Mouse (Mus musculus) hindbrain, embryonic 12.5 days (tissue): Measurements from ENCODE around the gene Rph3al. TPM values are rescaled to one million over a fixed set of nuclear protein-coding genes. Genes with fewer than 3 reads are reported as not detected.
A peak's percentile ranks its signal among the peaks of the same experiment; 100 is the strongest.

Experiments
- ATAC-seq: fragments of 200-750 bp; cut with Nextera tagmentation; 2 replicates; pipeline ENCODE4 v1.8.0; 2017; ENCODE audit warnings: moderate TSS enrichment; ENCODE audit not compliant: low FRiP score
- H3K27ac ChIP-seq: fragments of 300-500 bp; sonication (generic); 2 replicates; pipeline ENCODE4 v1.5.1; 2016; ENCODE audit warnings: mild to moderate bottlenecking
- H3K27me3 ChIP-seq: fragments of 300-500 bp; sonication (generic); 2 replicates; pipeline ENCODE4 v1.6.1; 2016; ENCODE audit warnings: mild to moderate bottlenecking
- H3K36me3 ChIP-seq: fragments of 300-500 bp; sonication (generic); 2 replicates; pipeline ENCODE4 v1.6.1; 2016; ENCODE audit warnings: mild to moderate bottlenecking
- H3K4me1 ChIP-seq: fragments of 300-500 bp; sonication (generic); 2 replicates; pipeline ENCODE4 v1.6.1; 2016
- H3K4me2 ChIP-seq: fragments of 300-500 bp; sonication (generic); replicated peaks from 2 replicates; pipeline ENCODE4 v1.6.1; 2016; ENCODE audit warnings: mild to moderate bottlenecking
- H3K4me3 ChIP-seq: fragments of 300-500 bp; sonication (generic); 2 replicates; pipeline ENCODE4 v1.5.1; 2016; ENCODE audit warnings: mild to moderate bottlenecking
- H3K9ac ChIP-seq: fragments of 300-500 bp; sonication (generic); 2 replicates; pipeline ENCODE4 v1.6.1; 2016; ENCODE audit warnings: mild to moderate bottlenecking, moderate library complexity
- H3K9me3 ChIP-seq: fragments of 300-500 bp; sonication (generic); replicated peaks from 2 replicates; pipeline ENCODE4 v1.6.1; 2016; ENCODE audit warnings: mild to moderate bottlenecking
- WGBS: fragments of 180-500 bp; shearing (Covaris S2); methylation state at CpG from one replicate; pipeline ENCODE4 v1.1.7; 2016; 5-methylcytosine and 5-hydroxymethylcytosine counted together
- polyA plus RNA-seq: library from polyadenylated mRNA; unstranded; fragments of >200 nt; fragmentation: Nextera tagmentation; extraction: Ambion mirVana; gene quantifications from 2 replicates; pipeline ENCODE4 v1.2.1, GENCODE M21; 2016

Gene Rph3al
- polyA plus RNA-seq, 1 experiment from 2014 or later: 2.9 TPM

DNA sequence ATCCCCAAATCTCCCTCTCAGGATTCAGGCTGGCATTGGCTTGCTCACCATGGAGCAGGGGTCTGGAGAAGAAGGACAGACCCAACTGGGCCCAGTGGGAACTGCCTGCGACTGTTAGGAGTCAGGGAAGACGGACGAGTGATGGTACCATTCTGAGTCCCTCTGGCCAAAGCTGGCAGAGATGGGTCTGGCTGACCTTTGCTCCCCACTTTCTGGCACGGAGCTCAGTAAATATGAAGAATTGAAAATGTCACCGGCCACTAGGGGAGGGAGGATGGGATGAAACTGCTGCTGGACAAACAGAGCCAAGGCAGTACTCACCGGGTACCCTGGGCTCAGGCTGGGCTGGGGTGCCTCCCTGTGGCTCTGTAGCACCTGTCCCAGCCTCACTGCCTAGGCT, 105.1 kb downstream of the Rph3al start:
- Histone ChIP-seq H3K27me3 (no peaks in the 10 kb centered on the region), H3K9ac (no peak overlapping the region), H3K4me3 (no peak overlapping the region), H3K4me1 (no peaks in the 10 kb centered on the region), H3K36me3 (no peaks in the 10 kb centered on the region), H3K4me2 (no peak overlapping the region), H3K9me3 (no peaks in the 10 kb centered on the region), H3K27ac (no peak overlapping the region)
- 78% methylated on average over 6 of the region's 6 CpGs for WGBS
- no peak for ATAC-seq

DNA sequence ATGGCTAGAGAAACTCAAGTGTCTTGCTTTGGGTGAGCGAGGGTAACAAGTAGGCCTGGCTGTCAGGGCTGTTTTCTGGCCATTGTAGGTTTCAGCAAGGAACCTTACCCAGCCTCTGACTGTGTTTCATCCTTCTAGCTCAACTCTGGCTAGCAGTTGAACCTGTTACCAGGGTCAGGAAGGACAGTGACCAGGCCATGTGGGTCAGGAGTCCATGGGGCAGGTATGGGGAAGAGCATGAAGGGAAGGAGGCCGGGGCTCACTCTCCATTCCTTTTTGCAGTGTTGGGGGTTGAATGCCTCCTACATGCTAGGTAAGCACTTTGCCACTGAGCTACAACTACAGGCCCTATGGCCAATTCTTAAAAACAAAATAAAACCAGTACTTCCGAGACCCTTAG, 107.8 kb downstream of the Rph3al start:
- no peaks in the 10 kb centered on the region for H3K9me3 ChIP-seq
- ATAC-seq: no peak
- no peak overlapping the region for H3K9ac ChIP-seq
- WGBS: 92% methylated on average over 3 of the region's 3 CpGs
- H3K4me2 ChIP-seq: no peak overlapping the region
- H3K4me3 ChIP-seq: no peak overlapping the region
- no peaks in the 10 kb centered on the region for H3K27me3 ChIP-seq
- H3K36me3 ChIP-seq: no peaks in the 10 kb centered on the region
- no peaks in the 10 kb centered on the region for H3K4me1 ChIP-seq
- H3K27ac ChIP-seq: no peak overlapping the region

GRCm38 (mm10) chr11:75827414-75827813, 110.8 kb downstream of the Rph3al start:
- no peaks in the 10 kb centered on the region for H3K36me3 ChIP-seq
- no peak overlapping the region for H3K4me2 ChIP-seq
- no peak overlapping the region for H3K9ac ChIP-seq
- no peak for ATAC-seq
- H3K27me3 ChIP-seq: 0 out of 2 replicates have a peak, but pooled peaks cover 5% of the 10 kb centered on the region
- WGBS: 87% methylated on average over 8 of the region's 8 CpGs
- H3K9me3 ChIP-seq: no peaks in the 10 kb centered on the region
- no peak overlapping the region for H3K4me3 ChIP-seq
- no peaks in the 10 kb centered on the region for H3K4me1 ChIP-seq
- H3K27ac ChIP-seq: no peak overlapping the region

GRCm38 (mm10) chr11:75823506-75823905, 114.7 kb downstream of the Rph3al start:
- Histone ChIP-seq H3K36me3 (no peaks in the 10 kb centered on the region), H3K9ac (no peak overlapping the region), H3K4me1 (peaks cover 1% of the 10 kb centered on the region; the same call in 1 of the 2 replicates), H3K4me3 (no peak overlapping the region), H3K27ac (no peak overlapping the region), H3K9me3 (no peaks in the 10 kb centered on the region), H3K27me3 (0 out of 2 replicates have a peak, but pooled peaks cover 5% of the 10 kb centered on the region), H3K4me2 (no peak overlapping the region)
- WGBS: 65% methylated on average over 7 of the region's 7 CpGs
- ATAC-seq: no peak

GRCm38 (mm10) chr11:75813085-75813484, 125.1 kb downstream of the Rph3al start:
- Histone ChIP-seq H3K27me3 (no peaks in the 10 kb centered on the region), H3K27ac (no peak overlapping the region), H3K36me3 (no peaks in the 10 kb centered on the region), H3K9me3 (no peaks in the 10 kb centered on the region), H3K9ac (no peak overlapping the region), H3K4me2 (no peak overlapping the region), H3K4me1 (peaks cover 7% of the 10 kb centered on the region), H3K4me3 (no peak overlapping the region)
- ATAC-seq: no peak
- WGBS: 60% methylated on average over 10 of the region's 10 CpGs

- H3K4me1 ChIP-seq: peaks cover 3% of the 10 kb centered on the region; the same call in 1 of the 2 replicates
- no peak overlapping the region for H3K27ac ChIP-seq
- 62% methylated on average over 3 of the region's 3 CpGs for WGBS
These were observed 126.3 kb downstream of the Rph3al start for GRCm38 (mm10) chr11:75811900-75812299.

DNA sequence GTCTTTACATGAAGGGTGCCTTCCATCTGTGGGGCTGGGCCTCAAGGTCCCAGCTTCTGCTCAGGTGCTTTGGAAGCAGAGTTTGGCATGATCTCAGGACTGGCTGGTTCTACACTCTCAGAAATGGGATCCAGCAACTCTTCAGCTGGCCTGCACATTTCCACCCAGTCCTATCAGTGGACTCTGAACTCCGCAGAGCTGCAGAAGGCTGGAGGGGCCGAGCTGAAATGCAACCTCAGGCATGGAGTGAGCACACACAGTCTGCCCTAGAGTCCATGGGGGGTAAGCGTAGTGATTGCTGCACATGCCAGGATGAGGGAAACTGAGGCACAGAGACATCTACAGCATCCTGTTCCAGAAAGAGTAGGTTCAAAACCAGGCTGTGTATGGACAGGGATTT, 127.7 kb downstream of the Rph3al start:
- Histone ChIP-seq H3K27ac (no peak overlapping the region), H3K36me3 (no peaks in the 10 kb centered on the region), H3K4me2 (no peak overlapping the region), H3K27me3 (0 out of 2 replicates have a peak, but pooled peaks cover 3% of the 10 kb centered on the region), H3K4me3 (no peak overlapping the region), H3K4me1 (peaks cover 3% of the 10 kb centered on the region; the same call in 1 of the 2 replicates), H3K9ac (no peak overlapping the region), H3K9me3 (no peaks in the 10 kb centered on the region)
- 97% methylated on average over 3 of the region's 3 CpGs for WGBS
- ATAC-seq: no peak

More at GRCm38 (mm10) chr11:75811900-75812299, 126.3 kb downstream of the Rph3al start:
- no peaks in the 10 kb centered on the region for H3K9me3 ChIP-seq
- 0 out of 2 replicates have a peak, but pooled peaks cover 2% of the 10 kb centered on the region for H3K27me3 ChIP-seq
- H3K36me3 ChIP-seq: no peaks in the 10 kb centered on the region
- H3K4me2 ChIP-seq: no peak overlapping the region
- H3K9ac ChIP-seq: no peak overlapping the region
- ATAC-seq: no peak
- no peak overlapping the region for H3K4me3 ChIP-seq

DNA sequence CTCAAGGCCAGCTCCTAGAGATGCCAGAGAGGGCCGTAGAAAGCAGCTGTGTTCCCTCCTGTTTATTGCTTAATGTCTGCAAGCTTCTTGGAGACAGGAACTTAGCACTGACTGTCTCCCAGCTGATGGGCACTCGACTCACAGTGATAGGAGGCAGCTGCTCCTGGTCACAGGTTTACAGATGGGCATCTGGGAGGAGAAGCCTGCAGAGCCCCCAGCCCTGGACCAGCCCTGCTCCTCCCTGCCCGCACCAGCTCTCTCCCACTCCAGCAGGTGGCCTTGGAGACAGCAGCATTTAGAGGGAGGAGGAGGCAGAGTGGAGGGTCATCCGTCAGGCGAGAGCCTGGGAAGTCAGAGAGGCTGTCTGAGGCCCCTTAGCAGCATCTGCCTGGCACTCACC, 130.7 kb downstream of the Rph3al start:
- Histone ChIP-seq H3K4me1 (no peaks in the 10 kb centered on the region), H3K4me2 (no peak overlapping the region), H3K9ac (no peak overlapping the region), H3K27ac (no peak overlapping the region), H3K4me3 (no peak overlapping the region), H3K9me3 (no peaks in the 10 kb centered on the region), H3K27me3 (0 out of 2 replicates have a peak, but pooled peaks cover 3% of the 10 kb centered on the region), H3K36me3 (no peaks in the 10 kb centered on the region)
- no peak for ATAC-seq
- WGBS: 39% methylated on average over 5 of the region's 5 CpGs

DNA sequence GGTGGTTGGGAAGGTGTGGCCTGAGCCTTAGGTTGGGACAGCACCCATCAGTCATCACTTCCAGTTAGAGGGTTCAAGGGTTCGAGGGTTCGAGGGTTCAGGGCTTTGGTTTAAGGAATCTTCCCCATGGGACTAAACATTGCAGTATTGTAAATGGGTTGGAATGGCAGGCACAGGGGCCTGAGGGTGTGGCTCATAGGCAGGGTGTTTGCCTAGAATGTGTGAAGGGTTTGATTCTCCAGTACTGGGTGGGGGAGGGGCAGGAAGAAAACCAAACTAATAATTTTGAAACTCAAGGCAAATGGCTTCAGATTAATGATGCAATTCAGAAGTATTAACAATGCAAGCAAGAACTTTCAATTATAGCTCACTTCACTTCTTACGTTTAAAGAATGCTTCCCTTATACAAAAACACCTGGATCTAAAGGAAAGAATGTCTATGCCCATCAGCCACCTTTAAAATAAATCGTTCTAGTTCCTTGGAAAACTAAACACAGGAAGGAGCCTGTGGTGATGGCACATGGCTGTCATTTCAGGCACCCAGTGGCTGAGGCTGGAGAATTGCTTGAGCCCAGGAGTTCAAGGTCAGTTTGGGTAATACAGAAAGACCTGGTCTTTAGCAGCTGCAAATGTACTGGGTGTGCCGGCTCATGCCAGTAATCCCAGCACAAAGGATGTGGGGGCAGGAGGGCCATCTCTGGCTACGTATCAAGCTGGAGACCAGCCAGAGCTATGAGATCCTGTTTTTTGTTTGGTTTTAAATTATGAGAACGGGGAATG, 136.3 kb downstream of the Rph3al start:
- Histone ChIP-seq H3K9me3 (no peaks in the 10 kb centered on the region), H3K4me1 (peaks cover 8% of the 10 kb centered on the region), H3K4me2 (no peak overlapping the region), H3K27ac (no peak overlapping the region), H3K9ac (no peak overlapping the region), H3K4me3 (no peak overlapping the region), H3K36me3 (no peaks in the 10 kb centered on the region), H3K27me3 (peaks cover 21% of the 10 kb centered on the region)
- WGBS: 83% methylated on average over 7 of the region's 7 CpGs
- no peak for ATAC-seq

DNA sequence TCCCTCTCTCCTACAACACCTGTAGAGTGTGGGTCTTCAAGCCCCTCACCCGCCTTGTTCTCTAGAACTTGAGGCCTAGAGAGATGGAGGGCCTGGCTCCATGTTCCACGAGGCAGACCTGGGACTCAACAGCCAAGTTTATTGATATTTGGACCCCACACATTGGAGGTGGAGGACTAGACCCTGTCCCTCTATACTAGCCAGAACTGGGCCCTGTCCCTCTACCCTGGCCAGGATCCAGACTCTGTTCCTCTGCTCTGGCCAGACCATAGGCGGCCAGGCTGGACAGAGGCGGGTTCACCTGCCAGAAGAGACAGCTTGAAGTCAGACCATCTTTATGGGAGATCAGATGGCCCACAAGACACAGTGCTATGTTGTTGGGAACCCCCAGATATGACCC, 136.9 kb downstream of the Rph3al start:
- H3K9ac ChIP-seq: no peak overlapping the region
- no peaks in the 10 kb centered on the region for H3K36me3 ChIP-seq
- H3K9me3 ChIP-seq: no peaks in the 10 kb centered on the region
- peaks cover 8% of the 10 kb centered on the region for H3K4me1 ChIP-seq
- no peak for ATAC-seq
- no peak overlapping the region for H3K27ac ChIP-seq
- peaks cover 25% of the 10 kb centered on the region for H3K27me3 ChIP-seq
- WGBS: 84% methylated on average over 4 of the region's 4 CpGs
- no peak overlapping the region for H3K4me3 ChIP-seq
- no peak overlapping the region for H3K4me2 ChIP-seq

- H3K4me1 ChIP-seq: peaks cover 25% of the 10 kb centered on the region
- H3K36me3 ChIP-seq: no peaks in the 10 kb centered on the region
- H3K4me3 ChIP-seq: peak overlapping the region; percentile 52; the same call in 1 of the 2 replicates
- peak overlapping the region; percentile 72 for H3K4me2 ChIP-seq
- WGBS: 71% methylated on average over 13 of the region's 13 CpGs
- H3K9me3 ChIP-seq: no peaks in the 10 kb centered on the region
- no peak overlapping the region for H3K9ac ChIP-seq
- no peak overlapping the region for H3K27ac ChIP-seq
- H3K27me3 ChIP-seq: peaks cover 70% of the 10 kb centered on the region
- 0 out of 2 replicates have a peak, but pooled peaks have one; percentile 17 for ATAC-seq
These were observed 141.5 kb downstream of the Rph3al start for GRCm38 (mm10) chr11:75796536-75797246.

- WGBS: 4% methylated on average over 37 of the region's 37 CpGs
These were observed 142.2 kb downstream of the Rph3al start, which contains the start of gene Doc2b for GRCm38 (mm10) chr11:75796029-75796445. Gene Doc2b (minus strand): TSS chr11:75796049.

More at GRCm38 (mm10) chr11:75796029-75796445, 142.2 kb downstream of the Rph3al start, which contains the start of gene Doc2b:
- no peaks in the 10 kb centered on the region for H3K36me3 ChIP-seq
- H3K4me2 ChIP-seq: peak within 1 kb of the TSS; percentile 72
- ATAC-seq: peak; percentile 74
- no peaks in the 10 kb centered on the region for H3K9me3 ChIP-seq
- H3K4me1 ChIP-seq: peaks cover 25% of the 10 kb centered on the region
- peaks cover 70% of the 10 kb centered on the region for H3K27me3 ChIP-seq
- no peak within 1 kb of the TSS for H3K27ac ChIP-seq
- H3K4me3 ChIP-seq: peak within 1 kb of the TSS; percentile 52
- peak within 1 kb of the TSS; percentile 64 for H3K9ac ChIP-seq
